Mouse (Mus musculus) CH12F3 (cell line): ENCODE results near the gene Dst.
"Not testable (repeated sequence)": the region's sequence is repeated elsewhere in the genome, so short reads cannot be mapped to it uniquely, and the experiment has no call there.

Source experiments
- in situ Hi-C: fragments of 300-500 bp; cut with MboI; formaldehyde crosslinking; loops from 2 replicates; pipeline ENCODE4 v1.14.3; 2020; ENCODE audit warnings: low sequenced_read_pairs

Dst gene

GRCm38 (mm10) chr1:34261011-34261410, 353.0 kb downstream of the Dst start:
- in situ Hi-C loops: no loop called here

DNA sequence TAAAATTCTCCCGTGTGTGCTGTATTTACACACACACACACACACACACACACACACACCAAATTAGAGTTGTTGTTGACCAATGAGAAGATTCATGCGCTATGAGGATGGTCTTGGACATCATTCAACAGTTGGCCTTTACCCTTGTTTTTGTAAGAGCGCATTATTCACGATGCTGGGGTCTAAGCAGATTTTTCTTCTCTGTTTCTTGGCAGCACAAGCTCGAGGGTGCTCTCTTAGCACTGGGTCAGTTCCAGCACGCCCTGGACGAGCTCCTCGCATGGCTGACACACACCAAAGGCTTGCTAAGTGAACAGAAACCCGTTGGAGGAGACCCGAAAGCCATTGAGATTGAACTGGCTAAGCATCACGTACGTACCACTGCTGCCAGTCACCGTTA, 360.5 kb downstream of the Dst start:
- in situ Hi-C loops: no loop called here

GRCm38 (mm10) chr1:34269578-34269977, 361.6 kb downstream of the Dst start:
- in situ Hi-C loops: no loop called here

DNA sequence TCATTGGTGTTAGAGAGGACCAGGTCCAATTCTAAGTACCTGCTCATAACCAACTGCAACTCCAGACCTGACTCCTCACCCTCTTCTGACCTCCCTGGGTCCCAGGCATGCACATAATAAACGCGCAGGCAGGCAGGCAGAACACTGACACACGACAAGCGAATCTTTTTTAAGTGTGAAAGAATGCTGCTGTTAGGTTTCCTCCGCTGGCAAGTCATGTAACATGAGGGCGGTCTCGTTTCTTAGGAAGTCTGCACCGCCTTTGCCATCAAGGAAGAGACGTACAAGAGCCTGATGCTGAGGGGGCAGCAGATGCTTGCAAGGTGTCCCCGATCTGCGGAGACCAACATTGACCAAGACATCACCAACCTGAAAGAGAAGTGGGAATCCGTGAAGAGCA, 365.9 kb downstream of the Dst start:
- in situ Hi-C loops: no loop called here

DNA sequence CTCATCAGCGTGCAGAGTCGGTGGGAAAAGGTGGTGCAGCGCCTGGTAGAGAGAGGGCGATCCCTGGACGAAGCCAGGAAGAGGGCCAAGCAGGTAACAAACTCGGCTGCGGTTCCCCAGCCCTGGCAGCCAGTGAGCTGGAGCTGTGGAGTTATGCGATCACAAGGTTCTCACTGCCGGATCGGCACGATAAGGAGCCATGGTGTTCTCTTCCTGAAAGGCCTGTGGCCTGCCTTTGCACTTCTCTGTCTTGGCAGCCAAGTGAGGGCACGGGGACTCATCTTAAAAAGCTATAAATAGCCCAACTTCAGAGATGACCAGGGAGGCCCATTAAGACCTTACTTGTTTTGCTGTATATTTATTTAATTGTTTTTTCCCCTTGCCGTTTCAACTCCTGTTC, 367.8 kb downstream of the Dst start:
- in situ Hi-C loops: no loop called here

DNA sequence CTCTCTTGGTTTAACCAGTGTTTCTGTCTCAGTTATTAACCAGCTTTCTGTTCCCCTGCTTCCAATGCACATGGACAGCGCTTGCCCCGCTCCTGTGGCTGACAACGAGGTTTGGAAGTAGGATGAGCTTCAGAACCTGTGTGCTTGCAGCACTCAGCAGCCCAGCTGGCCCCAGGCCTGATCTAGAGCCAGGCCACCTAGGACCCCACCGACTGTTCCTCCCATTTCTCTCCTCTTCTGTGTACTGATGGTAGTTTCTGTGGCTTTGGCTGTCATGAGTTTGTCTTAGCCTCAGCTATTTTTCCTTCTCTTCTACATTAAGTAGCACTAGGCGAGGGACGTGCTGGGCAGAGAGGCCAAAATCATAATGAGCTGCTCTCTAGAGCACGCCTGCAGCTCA, 368.7 kb downstream of the Dst start:
- in situ Hi-C loops: no loop called here

DNA sequence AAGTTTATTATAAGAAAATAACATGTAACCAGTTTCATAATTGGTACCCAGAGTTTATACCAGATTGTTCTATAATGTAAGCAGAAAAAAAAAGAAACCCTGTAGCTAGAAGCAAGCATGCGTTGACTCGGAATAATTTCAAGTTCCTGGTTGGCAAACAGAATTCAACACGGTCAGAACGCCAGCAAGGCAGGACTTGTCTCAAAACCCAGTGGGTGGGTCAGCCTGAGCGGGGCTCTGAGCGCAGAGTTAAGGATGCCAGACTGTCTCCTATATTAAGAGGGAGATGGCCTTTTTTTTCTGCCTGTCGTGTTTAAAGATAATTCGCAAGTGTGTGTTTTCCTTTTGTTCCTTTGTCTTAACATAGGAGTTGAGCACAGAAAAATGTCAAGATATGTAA, 369.2 kb downstream of the Dst start:
- in situ Hi-C loops: no loop called here

- in situ Hi-C loops: no loop called here
Measured at GRCm38 (mm10) chr1:34283502-34283901, 375.5 kb downstream of the Dst start.

DNA sequence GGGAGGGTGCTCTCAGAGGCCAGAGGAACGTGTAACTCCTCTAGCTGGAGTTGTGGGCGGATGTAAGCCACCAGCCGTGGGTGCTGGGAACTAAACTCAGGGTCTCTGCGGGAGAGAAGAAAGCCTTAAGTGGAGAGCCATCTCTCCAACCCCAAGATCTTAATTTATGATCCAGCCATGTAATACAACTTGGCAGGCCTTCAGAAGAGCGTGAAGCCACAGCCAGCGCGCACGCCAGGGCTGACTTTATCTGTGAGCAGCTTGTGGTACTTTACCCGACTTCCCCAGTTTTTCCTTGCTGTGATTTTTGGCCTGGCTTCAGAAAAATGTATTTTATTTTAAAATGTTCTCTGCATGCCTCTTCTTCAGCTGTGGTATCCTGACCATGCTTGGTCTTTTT, 377.0 kb downstream of the Dst start:
- in situ Hi-C loops: no loop called here

- in situ Hi-C loops: no loop called here
Measured at GRCm38 (mm10) chr1:34287731-34288130, 379.7 kb downstream of the Dst start.

DNA sequence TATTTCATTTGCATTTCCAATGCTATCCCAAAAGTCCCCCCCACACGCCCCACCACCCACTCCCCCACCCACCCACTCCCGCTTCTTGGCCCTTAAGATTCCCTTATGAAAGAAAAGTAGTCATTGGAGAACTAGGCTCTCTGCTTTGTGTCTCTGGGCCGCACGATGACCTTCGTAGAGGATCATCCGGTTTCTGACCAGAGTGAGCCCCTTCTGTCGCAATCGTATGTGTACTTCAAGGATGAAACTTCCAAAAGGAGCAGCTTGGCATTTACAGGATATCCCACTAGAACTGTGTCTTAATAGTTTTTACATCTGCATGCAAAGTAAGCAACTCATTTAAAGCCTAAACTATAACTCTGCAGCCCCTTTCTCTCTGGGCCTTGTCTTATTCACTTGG, 380.2 kb downstream of the Dst start:
- in situ Hi-C loops: no loop called here

- in situ Hi-C loops: no loop called here
Measured at GRCm38 (mm10) chr1:34288721-34289471, 380.9 kb downstream of the Dst start.

GRCm38 (mm10) chr1:34289472-34289748, 381.4 kb downstream of the Dst start:
- in situ Hi-C loops: no loop called here

GRCm38 (mm10) chr1:34290321-34290720, 382.3 kb downstream of the Dst start:
- in situ Hi-C loops: no loop called here

DNA sequence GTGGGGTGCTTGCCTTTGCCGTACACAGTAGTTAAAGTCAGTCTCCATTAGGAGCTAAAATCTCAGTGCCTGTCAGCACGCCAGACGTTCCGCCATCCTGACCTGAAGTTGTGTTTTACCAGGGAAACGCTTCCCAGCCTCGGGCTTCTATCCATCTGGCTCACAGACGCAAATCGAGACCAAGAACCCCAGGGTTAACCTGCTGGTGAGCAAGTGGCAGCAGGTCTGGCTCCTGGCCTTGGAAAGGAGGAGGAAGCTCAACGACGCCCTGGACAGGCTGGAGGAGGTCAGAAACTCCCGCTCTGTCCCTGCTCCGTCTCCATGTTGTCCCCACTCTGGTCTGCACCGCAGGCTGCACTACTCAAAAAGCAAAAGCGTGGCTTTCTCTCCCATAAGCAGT, 385.2 kb downstream of the Dst start:
- in situ Hi-C loops: no loop called here

GRCm38 (mm10) chr1:34297636-34298035, 389.6 kb downstream of the Dst start:
- in situ Hi-C loops: no loop called here

DNA sequence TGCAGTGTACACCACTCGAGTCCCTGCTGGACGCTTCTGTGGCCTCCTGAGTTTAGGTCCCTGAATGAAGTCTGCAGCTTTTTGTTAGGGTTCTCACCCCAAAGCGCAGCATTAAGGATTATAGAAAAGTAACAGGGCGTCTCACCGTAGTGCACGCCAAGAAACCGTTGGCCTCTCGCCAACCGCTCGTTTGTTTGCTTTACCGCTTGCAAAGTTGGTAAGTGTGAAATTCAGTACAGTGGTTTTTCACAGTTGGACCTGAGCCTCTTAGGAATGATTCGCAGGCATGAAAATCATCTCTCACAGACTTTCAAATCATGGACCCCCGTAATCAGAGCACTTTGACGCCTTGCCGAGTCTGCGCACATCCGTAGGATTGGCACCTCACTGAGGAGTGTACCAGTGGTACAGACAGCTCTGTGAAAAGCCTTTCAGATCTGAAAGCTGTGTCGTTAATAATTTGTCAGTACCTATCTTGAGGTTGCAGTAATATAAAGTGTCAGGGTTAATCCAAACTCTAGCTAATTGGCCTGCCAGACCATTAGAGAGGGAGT, 390.7 kb downstream of the Dst start:
- in situ Hi-C loops: no loop called here

GRCm38 (mm10) chr1:34299507-34299906, 391.5 kb downstream of the Dst start:
- in situ Hi-C loops: no loop called here

DNA sequence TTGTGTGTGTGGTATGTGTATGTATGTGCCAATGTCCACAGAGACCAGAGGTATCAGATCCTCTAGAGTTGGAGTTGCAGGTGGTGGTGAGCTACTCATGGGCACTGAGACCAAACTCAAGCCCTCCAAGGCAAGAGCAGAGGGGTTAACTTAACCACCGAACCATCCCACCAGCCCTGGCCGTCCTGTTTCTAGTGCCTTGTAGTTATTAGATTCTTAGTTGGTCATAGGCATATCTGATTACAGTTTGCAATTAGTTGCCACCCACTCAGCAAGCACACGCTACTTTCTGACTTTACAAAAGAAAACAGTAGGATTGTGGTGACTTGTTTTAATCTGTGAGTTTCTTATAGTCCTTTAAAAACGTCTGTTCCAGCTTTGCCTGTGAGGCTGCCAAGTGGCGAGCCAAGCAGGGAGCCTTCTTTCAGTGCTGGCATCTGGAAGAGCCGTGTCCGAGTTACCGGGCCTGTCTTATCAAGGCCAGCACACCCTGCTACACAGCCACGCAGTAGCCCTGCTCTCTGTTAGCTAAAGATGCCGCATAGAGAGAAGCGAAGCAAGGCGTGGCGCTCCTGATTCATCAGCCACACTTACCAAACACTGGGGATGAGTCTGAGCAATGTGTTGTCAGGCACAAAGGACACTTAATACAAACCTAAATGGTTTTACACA, 392.4 kb downstream of the Dst start:
- in situ Hi-C loops: no loop called here

DNA sequence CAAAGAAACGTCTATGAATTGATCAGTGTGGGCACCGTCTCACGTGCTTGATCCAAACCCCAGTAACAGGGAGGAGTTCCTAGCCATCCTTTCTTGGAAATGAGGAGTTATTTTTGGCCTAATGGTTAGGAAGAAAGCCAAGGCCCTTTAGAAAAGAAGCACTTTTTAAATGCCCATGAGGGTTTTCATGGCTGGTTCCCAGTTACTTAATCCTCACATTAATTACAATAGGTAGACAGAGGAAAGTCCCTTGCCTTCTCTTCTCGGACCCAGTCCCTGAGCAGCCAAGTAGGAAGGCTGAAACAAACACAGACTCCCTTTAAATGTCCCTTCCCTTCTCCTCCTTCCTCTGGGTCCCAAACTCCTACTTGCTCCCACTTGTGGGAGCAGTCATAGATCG, 396.2 kb downstream of the Dst start:
- in situ Hi-C loops: no loop called here

GRCm38 (mm10) chr1:34306741-34307140, 398.7 kb downstream of the Dst start:
- in situ Hi-C loops: no loop called here

DNA sequence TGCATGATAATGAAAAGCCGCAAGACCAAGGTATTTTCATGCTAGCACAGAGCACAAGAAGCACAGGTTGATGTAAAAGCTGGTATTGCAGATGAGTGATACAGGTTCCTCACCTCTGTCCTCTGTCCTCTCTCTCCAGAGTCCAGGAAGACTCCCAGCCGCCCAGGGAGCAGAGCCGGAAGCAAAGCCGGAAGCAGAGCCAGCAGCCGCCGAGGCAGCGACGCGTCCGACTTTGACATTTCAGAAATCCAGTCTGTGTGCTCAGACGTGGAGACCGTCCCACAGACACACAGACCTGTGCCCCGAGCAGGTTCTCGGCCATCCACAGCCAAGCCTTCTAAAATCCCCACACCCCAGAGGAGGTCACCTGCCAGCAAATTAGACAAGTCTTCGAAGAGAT, 399.2 kb downstream of the Dst start:
- in situ Hi-C loops: no loop called here

- in situ Hi-C loops: not testable (repeated sequence)
Measured at GRCm38 (mm10) chr1:34308841-34309240, 400.8 kb downstream of the Dst start.
